Mouse (Mus musculus) MEL (cell line): Measurements from ENCODE around the gene Dtnb. TPM values are rescaled to one million over a fixed set of nuclear protein-coding genes. Genes with fewer than 3 reads are reported as not detected.

Experiments
- DNase-seq: peaks from one replicate; pipeline ENCODE4 v3.0.0; 2011; ENCODE audit warnings: low read depth, low spot score
- H3K27ac ChIP-seq: 2 replicates; pipeline ENCODE4 v1.5.1; 2012; ENCODE audit warnings: low read depth, mild to moderate bottlenecking, control low read depth, low read length, moderate library complexity; ENCODE audit not compliant: control insufficient read depth
- H3K27me3 ChIP-seq, 2 experiments: fragments of 150-350 bp in 1 of 2; sonication (generic) in 1 of 2; 2 replicates each; pipeline ENCODE4 v1.6.1; 2012; ENCODE audit warnings: low read length in 2 of 2, mild to moderate bottlenecking in 2 of 2, improper control_type of control experiment in 1 of 2, moderate library complexity in 1 of 2; ENCODE audit not compliant: insufficient read depth in 2 of 2, control insufficient read depth in 1 of 2
- H3K36me3 ChIP-seq, 2 experiments: 2 replicates each; pipeline ENCODE4 v1.6.1; 2012 to 2014; ENCODE audit warnings: low read length in 2 of 2, improper control_type of control experiment in 1 of 2, inconsistent platforms in 1 of 2, mild to moderate bottlenecking in 1 of 2; ENCODE audit not compliant: insufficient read depth in 2 of 2, control insufficient read depth in 1 of 2
- H3K4me1 ChIP-seq, 2 experiments: fragments of 150-350 bp in 1 of 2; sonication (generic) in 1 of 2; 2 replicates each; pipeline ENCODE4 v1.6.1; 2012; ENCODE audit warnings: low read length in 2 of 2, improper control_type of control experiment in 1 of 2, mild to moderate bottlenecking in 1 of 2; ENCODE audit not compliant: insufficient read depth in 2 of 2, control insufficient read depth in 1 of 2
- H3K4me3 ChIP-seq, 2 experiments: fragments of 150-350 bp in 1 of 2; sonication (generic) in 1 of 2; 2 replicates each; pipeline ENCODE4 v1.5.1; 2012; ENCODE audit warnings: low read depth in 2 of 2, low read length in 2 of 2, mild to moderate bottlenecking in 2 of 2, moderate library complexity in 2 of 2, control low read depth in 1 of 2, improper control_type of control experiment in 1 of 2; ENCODE audit not compliant: control insufficient read depth in 1 of 2, insufficient read depth in 1 of 2
- H3K79me2 ChIP-seq: 2 replicates; pipeline ENCODE4 v1.6.1; 2012; ENCODE audit warnings: mild to moderate bottlenecking, low read length, moderate library complexity; ENCODE audit not compliant: control insufficient read depth, poor library complexity, insufficient read depth
- H3K9ac ChIP-seq: 2 replicates; pipeline ENCODE4 v1.6.1; 2012; ENCODE audit warnings: low read depth, mild to moderate bottlenecking, control low read depth, low read length, moderate library complexity; ENCODE audit not compliant: control insufficient read depth, poor library complexity, severe bottlenecking
- H3K9me3 ChIP-seq: fragments of 150-350 bp; sonication (generic); replicated peaks from 2 replicates; pipeline ENCODE4 v1.6.1; 2012; ENCODE audit warnings: mild to moderate bottlenecking, low read length, improper control_type of control experiment, moderate library complexity; ENCODE audit not compliant: insufficient read depth
- CHD2 ChIP-seq: IDR thresholded peaks from 2 replicates; pipeline ENCODE4 v1.6.1; 2011; ENCODE audit warnings: low read length, improper control_type of control experiment
- CTCF ChIP-seq, 3 experiments: IDR thresholded peaks in 2 of 3; conservative IDR thresholded peaks in 1 of 3; 2 replicates each; pipeline ENCODE4 v1.5.1; 2011 to 2012; ENCODE audit warnings: low read length in 3 of 3, low read depth in 2 of 3, mild to moderate bottlenecking in 2 of 3, improper control_type of control experiment in 1 of 3, inconsistent platforms in 1 of 3, mixed read lengths in 1 of 3, moderate library complexity in 1 of 3; ENCODE audit not compliant: control insufficient read depth in 1 of 3, insufficient read depth in 1 of 3, poor library complexity in 1 of 3, severe bottlenecking in 1 of 3
- ETS1 ChIP-seq: IDR thresholded peaks from 2 replicates; pipeline ENCODE4 v1.6.1; 2012; ENCODE audit warnings: low read depth, mild to moderate bottlenecking, inconsistent platforms, low read length, improper control_type of control experiment, moderate library complexity
- GABPA ChIP-seq: IDR thresholded peaks from 2 replicates; pipeline ENCODE4 v1.6.1; 2012; ENCODE audit warnings: low read depth, mild to moderate bottlenecking, inconsistent platforms, low read length, improper control_type of control experiment, moderate library complexity
- HCFC1 ChIP-seq: IDR thresholded peaks from 2 replicates; pipeline ENCODE4 v1.6.1; 2012; ENCODE audit warnings: low read depth, mild to moderate bottlenecking, inconsistent platforms, low read length, improper control_type of control experiment, moderate library complexity
- MAFK ChIP-seq: IDR thresholded peaks from 2 replicates; pipeline ENCODE4 v1.6.1; 2011; ENCODE audit warnings: low read depth, mild to moderate bottlenecking, low read length, improper control_type of control experiment, borderline replicate concordance
- MAX ChIP-seq: IDR thresholded peaks from 2 replicates; pipeline ENCODE4 v1.6.1; 2011; ENCODE audit warnings: low read length, improper control_type of control experiment
- MAZ ChIP-seq: IDR thresholded peaks from 2 replicates; pipeline ENCODE4 v1.6.1; 2012; ENCODE audit warnings: low read depth, mild to moderate bottlenecking, inconsistent platforms, low read length, improper control_type of control experiment
- MEF2A ChIP-seq: IDR thresholded peaks from 2 replicates; pipeline ENCODE4 v1.6.1; 2014; ENCODE audit warnings: low read depth, mild to moderate bottlenecking, inconsistent platforms, low read length, improper control_type of control experiment; ENCODE audit not compliant: poor library complexity, insufficient replicate concordance, severe bottlenecking; ENCODE audit errors: extremely low read depth
- MXI1 ChIP-seq: IDR thresholded peaks from 2 replicates; pipeline ENCODE4 v1.6.1; 2011; ENCODE audit warnings: mild to moderate bottlenecking, low read depth, low read length, improper control_type of control experiment
- RAD21 ChIP-seq: IDR thresholded peaks from 2 replicates; pipeline ENCODE4 v1.6.1; 2011; ENCODE audit warnings: mild to moderate bottlenecking, low read depth, low read length, improper control_type of control experiment
- RCOR1 ChIP-seq: IDR thresholded peaks from 2 replicates; pipeline ENCODE4 v1.6.1; 2012; ENCODE audit warnings: low read depth, mild to moderate bottlenecking, inconsistent platforms, low read length, improper control_type of control experiment
- SMC3 ChIP-seq: IDR thresholded peaks from 2 replicates; pipeline ENCODE4 v1.6.1; 2011; ENCODE audit warnings: low read depth, low read length, improper control_type of control experiment
- TAL1 ChIP-seq: IDR thresholded peaks from 2 replicates; pipeline ENCODE4 v1.6.1; 2012; ENCODE audit warnings: mild to moderate bottlenecking, inconsistent platforms, low read length, moderate library complexity, mixed read lengths
- ZMIZ1 ChIP-seq: IDR thresholded peaks from 2 replicates; pipeline ENCODE4 v1.6.1; 2012; ENCODE audit warnings: low read depth, mild to moderate bottlenecking, inconsistent platforms, low read length, improper control_type of control experiment, moderate library complexity
- polyA plus RNA-seq, 2 experiments: library from polyadenylated mRNA; stranded (reverse) in 1 of 2; unstranded in 1 of 2; fragments of >175 nt in 1 of 2; fragments of >200 nt in 1 of 2; gene quantifications; 2 replicates each; pipeline versions ENCODE4 v1.2.1 to v1.2.4; 2012; ENCODE audit warnings: low replicate concordance in 2 of 2, low read depth in 1 of 2; ENCODE audit not compliant: insufficient read length in 2 of 2, insufficient read depth in 1 of 2, missing spikeins in 1 of 2
- total RNA-seq: library from RNA; depleted of rRNA; stranded (reverse); fragments of 300-350 nt; gene quantifications from 2 replicates; pipeline ENCODE4 v1.2.3, GENCODE M21; 2012

Dtnb gene
- total and polyA plus RNA-seq, 3 experiments, result 18.6 to 24.9 TPM; not detected in 1

DNA sequence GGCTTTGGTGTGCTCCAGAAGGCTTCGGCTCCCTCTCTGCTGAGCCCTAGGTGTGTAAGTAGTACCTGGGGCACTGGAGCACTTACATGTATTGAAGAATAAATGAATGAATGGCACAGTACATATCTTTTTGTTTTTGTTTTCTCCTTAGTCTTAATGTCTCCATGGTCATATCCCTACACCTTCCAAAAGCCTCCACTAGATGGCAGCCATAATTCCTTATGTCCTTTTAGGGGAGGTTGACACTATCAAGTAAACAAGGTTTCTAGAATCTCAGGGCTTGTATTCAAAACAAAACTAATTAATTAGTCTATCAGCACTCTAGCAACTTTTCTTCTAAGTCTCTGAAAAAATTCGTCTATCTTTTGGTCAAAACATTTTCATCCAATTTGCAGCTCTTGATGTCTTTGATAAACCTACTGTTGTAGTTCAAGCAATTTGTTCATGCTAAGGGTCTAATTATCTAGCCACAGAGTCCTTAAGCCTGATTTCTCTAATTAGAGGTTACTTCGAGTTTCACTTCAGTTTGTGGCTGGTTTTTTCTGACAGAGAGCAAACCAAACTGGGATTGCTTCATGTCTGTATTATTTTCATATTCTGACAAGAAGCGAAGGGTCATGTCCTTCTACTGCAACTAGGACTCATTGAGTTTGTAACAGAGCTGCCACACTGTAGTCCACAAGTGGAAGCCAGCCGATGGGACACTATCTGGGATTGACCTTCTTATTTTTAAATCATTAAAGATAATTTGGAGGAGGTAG, 123.7 kb downstream of the Dtnb start:
- H3K4me1 ChIP-seq, result peaks cover 16 to 28% of the 10 kb centered on the region in 2 experiments
- H3K27me3 ChIP-seq, result no peaks in the 10 kb centered on the region
- H3K9ac ChIP-seq, result no peak overlapping the region
- H3K36me3 ChIP-seq, result peaks cover 0 to 31% of the 10 kb centered on the region in 2 experiments; a peak in 2 of 4 replicates
- no peaks in the 10 kb centered on the region for H3K9me3 ChIP-seq
- no peaks in the 10 kb centered on the region for H3K79me2 ChIP-seq
- no peak overlapping the region for H3K4me3 ChIP-seq
- DNase-seq, result peak; percentile 80
- TF ChIP-seq RCOR1 (no peak), SMC3 (peak; percentile 66), MEF2A (no peak), MAFK (no peak), CTCF (IDR thresholded peaks at IDR 0.05 in 2 of 3, conservative IDR thresholded peaks at IDR 0.05 in 1 of 3; ENCODE audit: control insufficient read depth in 1 of 3, insufficient read depth in 1 of 3, low read depth in 2 of 3, low read length in 3 of 3, poor library complexity in 1 of 3, severe bottlenecking in 1 of 3) (peak in 2 of 3 experiments; percentile 61 to 76; a peak in 4 of 6 replicates), RAD21 (peak; percentile 63), ZMIZ1 (no peak), HCFC1 (no peak), CHD2 (no peak), GABPA (no peak)
- H3K27ac ChIP-seq, result no peak overlapping the region

DNA sequence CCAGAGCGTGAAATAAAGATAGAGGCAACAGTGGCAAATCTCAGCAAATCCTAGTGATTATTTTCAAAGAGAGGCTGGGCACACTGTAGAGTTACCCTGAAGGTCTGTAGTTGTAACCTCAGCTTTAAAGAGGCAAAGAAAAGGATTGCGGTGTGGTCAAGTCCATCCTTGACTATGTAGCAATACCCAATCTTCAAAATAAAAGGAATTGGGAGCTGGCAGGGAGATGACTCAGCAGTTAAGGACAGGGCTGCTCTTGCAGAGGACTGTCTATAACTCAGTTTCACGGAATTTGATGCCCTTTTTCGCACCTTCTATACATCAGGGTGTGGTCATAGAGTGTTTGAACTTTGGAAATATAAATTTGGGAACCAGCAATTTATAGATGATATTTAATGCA, 128.3 kb downstream of the Dtnb start:
- Histone ChIP-seq H3K79me2 (no peaks in the 10 kb centered on the region), H3K27ac (no peak overlapping the region), H3K9me3 (no peaks in the 10 kb centered on the region), H3K9ac (no peak overlapping the region), H3K36me3 (peaks cover 0 to 4% of the 10 kb centered on the region in 2 experiments; a peak in 1 of 4 replicates), H3K4me3 (no peak overlapping the region), H3K27me3 (no peaks in the 10 kb centered on the region), H3K4me1 (no peaks in the 10 kb centered on the region; a peak in 1 of 4 replicates)
- TF ChIP-seq ETS1 (no peak), MXI1 (no peak), MAX (no peak), TAL1 (no peak), MAZ (no peak)
- DNase-seq, result no peak
